Mouse (Mus musculus) common myeloid progenitor, adult 5-6 weeks (primary cell): ENCODE data around the gene Exosc10. TPM values are rescaled to one million over a fixed set of nuclear protein-coding genes. Genes with fewer than 3 reads are reported as not detected.

Source experiments
- ATAC-seq: replicated peaks from 2 replicates; pipeline ENCODE4 v1.8.0; 2016; ENCODE audit warnings: low read depth, mild to moderate bottlenecking, moderate TSS enrichment, inconsistent platforms; ENCODE audit not compliant: poor library complexity, severe bottlenecking
- total RNA-seq: library from RNA; stranded (forward); fragments of 200-1000, 187-1606 nt; gene quantifications from 2 replicates; pipeline ENCODE4 v1.2.3, GENCODE M21; 2017

Gene Exosc10
- total RNA-seq, 1 experiment from 2014 or later: 74.0 TPM

GRCm38 (mm10) chr4:148570138-148570537, 11.9 kb downstream of the Exosc10 start:
- no peak for ATAC-seq

- no peak for ATAC-seq
Observed at GRCm38 (mm10) chr4:148570693-148571295, 12.6 kb downstream of the Exosc10 start.

- no peak for ATAC-seq
Observed at GRCm38 (mm10) chr4:148573222-148573621, 15.0 kb downstream of the Exosc10 start.

- no peak for ATAC-seq
Observed at GRCm38 (mm10) chr4:148580765-148581164, 22.5 kb downstream of the Exosc10 start.

- no peak for ATAC-seq
Observed at GRCm38 (mm10) chr4:148581422-148581821, 23.2 kb downstream of the Exosc10 start.

GRCm38 (mm10) chr4:148583257-148583656, 25.0 kb downstream of the Exosc10 start:
- ATAC-seq: peak; percentile 92

- ATAC-seq: no peak
Observed at GRCm38 (mm10) chr4:148586648-148587047, 28.4 kb downstream of the Exosc10 start.

- peak; percentile 20 for ATAC-seq
Observed at GRCm38 (mm10) chr4:148588793-148589192, 30.6 kb downstream of the Exosc10 start.

- ATAC-seq: no peak
Observed at GRCm38 (mm10) chr4:148589565-148589964, 31.3 kb downstream of the Exosc10 start.

GRCm38 (mm10) chr4:148590421-148591170, 32.4 kb downstream of the Exosc10 start:
- ATAC-seq: peak; percentile 12

- peak; percentile 94 for ATAC-seq
Observed at GRCm38 (mm10) chr4:148591171-148591630, 33.0 kb downstream of the Exosc10 start, which contains the start of gene Srm. TSS of gene Srm (plus strand) at chr4:148591503.

GRCm38 (mm10) chr4:148591637-148592380, 33.6 kb downstream of the Exosc10 start:
- peak; percentile 7 for ATAC-seq

- no peak for ATAC-seq
Observed at GRCm38 (mm10) chr4:148593996-148594395, 35.8 kb downstream of the Exosc10 start.

- ATAC-seq: no peak
Observed at GRCm38 (mm10) chr4:148595916-148596315, 37.7 kb downstream of the Exosc10 start.

GRCm38 (mm10) chr4:148596731-148597130, 38.5 kb downstream of the Exosc10 start:
- no peak for ATAC-seq

GRCm38 (mm10) chr4:148598826-148599225, 40.6 kb downstream of the Exosc10 start:
- ATAC-seq: no peak

GRCm38 (mm10) chr4:148600316-148600715, 42.1 kb downstream of the Exosc10 start:
- no peak for ATAC-seq

GRCm38 (mm10) chr4:148601871-148602270, 43.6 kb downstream of the Exosc10 start:
- ATAC-seq: no peak

- ATAC-seq: no peak
Observed at GRCm38 (mm10) chr4:148602357-148603120, 44.3 kb downstream of the Exosc10 start, which contains the start of gene Masp2. TSS of gene Masp2 (plus strand) at chr4:148602554.
